Mouse (Mus musculus) layer of hippocampus, adult 8-10 months (tissue): Measurements from ENCODE around the gene Tex37. TPM values are rescaled to one million over a fixed set of nuclear protein-coding genes. Genes with fewer than 3 reads are reported as not detected.

ENCODE experiments used
- DNase-seq, 2 experiments: peaks; one replicate each; pipeline ENCODE4 v3.0.0; 2022; ENCODE audit warnings: low spot score in 2 of 2
- total RNA-seq, 4 experiments: library from RNA; stranded (reverse); gene quantifications; 2 replicates each; pipeline ENCODE4 v1.2.4; 2022

The Tex37 gene
- total RNA-seq, 4 experiments from 2014 or later: not detected

- no peak for DNase-seq
Measured at GRCm38 (mm10) chr6:70887993-70888392, 30.7 kb downstream of the Tex37 start.

- DNase-seq: peak; percentile 66 to 86
Measured at GRCm38 (mm10) chr6:70880714-70881304, 37.9 kb downstream of the Tex37 start.

GRCm38 (mm10) chr6:70875017-70875416 lies 43.7 kb downstream of the Tex37 start:
- no peak for DNase-seq

GRCm38 (mm10) chr6:70874035-70874775 lies 44.5 kb downstream of the Tex37 start:
- DNase-seq: no peak

- DNase-seq: no peak
Measured at GRCm38 (mm10) chr6:70872570-70872969, 46.2 kb downstream of the Tex37 start.

GRCm38 (mm10) chr6:70872128-70872527 lies 46.6 kb downstream of the Tex37 start:
- DNase-seq: peak; percentile 53 to 66

GRCm38 (mm10) chr6:70871511-70871980 lies 47.2 kb downstream of the Tex37 start:
- no peak for DNase-seq

GRCm38 (mm10) chr6:70867297-70867696 lies 51.4 kb downstream of the Tex37 start:
- DNase-seq: no peak

GRCm38 (mm10) chr6:70866761-70867160 lies 52.0 kb downstream of the Tex37 start:
- DNase-seq: no peak

GRCm38 (mm10) chr6:70864285-70864684 lies 54.4 kb downstream of the Tex37 start:
- DNase-seq: no peak

Other genes starting within 250 kb of the Tex37 start
- gene Rpia, start 126.7 kb downstream of the Tex37 start, total RNA-seq: 10 to 100 TPM; 12.9 to 17.6 (median 14.5) TPM
- 10 to 100 TPM; 20.5 to 24.2 (median 23.1) TPM for gene Eif2ak3, start 74.4 kb downstream of the Tex37 start, total RNA-seq
- gene Foxi3, start 37.6 kb upstream of the Tex37 start, total RNA-seq: not detected
- 1 to 10 TPM; 3.8 to 6.2 (median 4.8) TPM for gene Thnsl2, start 225.5 kb upstream of the Tex37 start, total RNA-seq